Mouse (Mus musculus): Measurements from ENCODE around the gene Fuk. TPM values are rescaled to one million over a fixed set of nuclear protein-coding genes. Genes with fewer than 3 reads are reported as not detected.
"Not testable (repeated sequence)": the region's sequence is repeated elsewhere in the genome, so short reads cannot be mapped to it uniquely, and the experiment has no call there.

The Fuk gene
- total RNA-seq, 1 experiment from 2014 or later, result 3.3 TPM

- ATAC-seq (replicated peaks in 1 of 2; ENCODE audit: insufficient read depth in 1 of 2, low FRiP score in 2 of 2, low TSS enrichment in 1 of 2, low read depth in 1 of 2, poor library complexity in 2 of 2, severe bottlenecking in 2 of 2), result no peak
Measured at GRCm38 (mm10) chr8:110921492-110922230, 19.4 kb upstream of the Fuk start.

GRCm38 (mm10) chr8:110920773-110921277 is 18.5 kb upstream of the Fuk start:
- ATAC-seq (replicated peaks in 1 of 2; ENCODE audit: insufficient read depth in 1 of 2, low FRiP score in 2 of 2, low TSS enrichment in 1 of 2, low read depth in 1 of 2, poor library complexity in 2 of 2, severe bottlenecking in 2 of 2), result no peak

- no peak; a peak in 2 of 4 replicates for ATAC-seq (replicated peaks in 1 of 2; ENCODE audit: insufficient read depth in 1 of 2, low FRiP score in 2 of 2, low TSS enrichment in 1 of 2, low read depth in 1 of 2, poor library complexity in 2 of 2, severe bottlenecking in 2 of 2)
Measured at GRCm38 (mm10) chr8:110920032-110920772, 17.9 kb upstream of the Fuk start.

- ATAC-seq (replicated peaks in 1 of 2; ENCODE audit: insufficient read depth in 1 of 2, low FRiP score in 2 of 2, low TSS enrichment in 1 of 2, low read depth in 1 of 2, poor library complexity in 2 of 2, severe bottlenecking in 2 of 2), result peak; percentile 85 to 93
Measured at GRCm38 (mm10) chr8:110919341-110920031, 17.2 kb upstream of the Fuk start, which contains the start of gene St3gal2. TSS of gene St3gal2 (plus strand) at chr8:110919922.

GRCm38 (mm10) chr8:110918460-110918859 is 16.2 kb upstream of the Fuk start:
- ATAC-seq (replicated peaks in 1 of 2; ENCODE audit: insufficient read depth in 1 of 2, low FRiP score in 2 of 2, low TSS enrichment in 1 of 2, low read depth in 1 of 2, poor library complexity in 2 of 2, severe bottlenecking in 2 of 2), result no peak

- no peak for ATAC-seq (replicated peaks in 1 of 2; ENCODE audit: insufficient read depth in 1 of 2, low FRiP score in 2 of 2, low TSS enrichment in 1 of 2, low read depth in 1 of 2, poor library complexity in 2 of 2, severe bottlenecking in 2 of 2)
Measured at GRCm38 (mm10) chr8:110918027-110918426, 15.7 kb upstream of the Fuk start.

- no peak for ATAC-seq (replicated peaks in 1 of 2; ENCODE audit: insufficient read depth in 1 of 2, low FRiP score in 2 of 2, low TSS enrichment in 1 of 2, low read depth in 1 of 2, poor library complexity in 2 of 2, severe bottlenecking in 2 of 2)
Measured at GRCm38 (mm10) chr8:110917415-110917814, 15.1 kb upstream of the Fuk start.

- ATAC-seq (replicated peaks in 1 of 2; ENCODE audit: insufficient read depth in 1 of 2, low FRiP score in 2 of 2, low TSS enrichment in 1 of 2, low read depth in 1 of 2, poor library complexity in 2 of 2, severe bottlenecking in 2 of 2), result peak; percentile 99
Measured at GRCm38 (mm10) chr8:110911576-110912570, 9.6 kb upstream of the Fuk start.

- ATAC-seq (replicated peaks in 1 of 2; ENCODE audit: insufficient read depth in 1 of 2, low FRiP score in 2 of 2, low TSS enrichment in 1 of 2, low read depth in 1 of 2, poor library complexity in 2 of 2, severe bottlenecking in 2 of 2), result not testable (repeated sequence)
Measured at GRCm38 (mm10) chr8:110909850-110910249, 7.6 kb upstream of the Fuk start.

GRCm38 (mm10) chr8:110906682-110907081 is 4.4 kb upstream of the Fuk start:
- ATAC-seq (replicated peaks in 1 of 2; ENCODE audit: insufficient read depth in 1 of 2, low FRiP score in 2 of 2, low TSS enrichment in 1 of 2, low read depth in 1 of 2, poor library complexity in 2 of 2, severe bottlenecking in 2 of 2), result 0 out of 4 replicates have a peak, but pooled peaks of 1 of the 2 experiments have one; percentile 9

GRCm38 (mm10) chr8:110905404-110905803 is 3.1 kb upstream of the Fuk start:
- ATAC-seq (replicated peaks in 1 of 2; ENCODE audit: insufficient read depth in 1 of 2, low FRiP score in 2 of 2, low TSS enrichment in 1 of 2, low read depth in 1 of 2, poor library complexity in 2 of 2, severe bottlenecking in 2 of 2), result no peak

GRCm38 (mm10) chr8:110902579-110902965 is 284 bp upstream of the Fuk start:
- no peak for ATAC-seq (replicated peaks in 1 of 2; ENCODE audit: insufficient read depth in 1 of 2, low FRiP score in 2 of 2, low TSS enrichment in 1 of 2, low read depth in 1 of 2, poor library complexity in 2 of 2, severe bottlenecking in 2 of 2)

- no peak for ATAC-seq (replicated peaks in 1 of 2; ENCODE audit: insufficient read depth in 1 of 2, low FRiP score in 2 of 2, low TSS enrichment in 1 of 2, low read depth in 1 of 2, poor library complexity in 2 of 2, severe bottlenecking in 2 of 2)
Measured at GRCm38 (mm10) chr8:110901056-110901455, 1.2 kb downstream of the Fuk start.

GRCm38 (mm10) chr8:110897495-110897894 is 4.8 kb downstream of the Fuk start:
- no peak for ATAC-seq (replicated peaks in 1 of 2; ENCODE audit: insufficient read depth in 1 of 2, low FRiP score in 2 of 2, low TSS enrichment in 1 of 2, low read depth in 1 of 2, poor library complexity in 2 of 2, severe bottlenecking in 2 of 2)

- no peak for ATAC-seq (replicated peaks in 1 of 2; ENCODE audit: insufficient read depth in 1 of 2, low FRiP score in 2 of 2, low TSS enrichment in 1 of 2, low read depth in 1 of 2, poor library complexity in 2 of 2, severe bottlenecking in 2 of 2)
Measured at GRCm38 (mm10) chr8:110895812-110896211, 6.5 kb downstream of the Fuk start.

- ATAC-seq (replicated peaks in 1 of 2; ENCODE audit: insufficient read depth in 1 of 2, low FRiP score in 2 of 2, low TSS enrichment in 1 of 2, low read depth in 1 of 2, poor library complexity in 2 of 2, severe bottlenecking in 2 of 2), result no peak
Measured at GRCm38 (mm10) chr8:110895254-110895653, 7.0 kb downstream of the Fuk start.

- no peak for ATAC-seq (replicated peaks in 1 of 2; ENCODE audit: insufficient read depth in 1 of 2, low FRiP score in 2 of 2, low TSS enrichment in 1 of 2, low read depth in 1 of 2, poor library complexity in 2 of 2, severe bottlenecking in 2 of 2)
Measured at GRCm38 (mm10) chr8:110894851-110895250, 7.4 kb downstream of the Fuk start.
